Mouse (Mus musculus) olfactory bulb, adult 2 months (tissue): ENCODE results near the gene Actl6b. TPM values are rescaled to one million over a fixed set of nuclear protein-coding genes. Genes with fewer than 3 reads are reported as not detected.

Source experiments
- H3K27ac ChIP-seq: fragments of 200-500 bp; 2 replicates; pipeline ENCODE4 v1.5.1; 2012; ENCODE audit warnings: low read depth, low read length; ENCODE audit not compliant: insufficient read depth
- H3K4me1 ChIP-seq: fragments of 200-500 bp; 2 replicates; pipeline ENCODE4 v1.6.1; 2012; ENCODE audit warnings: low read length; ENCODE audit not compliant: control insufficient read depth, insufficient read depth
- H3K4me3 ChIP-seq: fragments of 200-500 bp; 2 replicates; pipeline ENCODE4 v1.5.1; 2012; ENCODE audit warnings: mild to moderate bottlenecking, low read depth, low read length, moderate library complexity; ENCODE audit not compliant: insufficient read depth
- CTCF ChIP-seq: fragments of 200-500 bp; IDR thresholded peaks from 2 replicates; pipeline ENCODE4 v1.5.1; 2012; ENCODE audit warnings: low read depth, mild to moderate bottlenecking, low read length, moderate library complexity; ENCODE audit not compliant: insufficient read depth
- POLR2A ChIP-seq: fragments of 200-500 bp; IDR thresholded peaks from 2 replicates; pipeline ENCODE4 v1.6.1; 2012; ENCODE audit warnings: mild to moderate bottlenecking, low read depth, low read length, moderate library complexity; ENCODE audit not compliant: insufficient read depth
- WGBS: fragments of 180-500 bp; shearing (Covaris S2); methylation state at CpG from one replicate; pipeline ENCODE4 v1.1.7; 2018; 5-methylcytosine and 5-hydroxymethylcytosine counted together
- polyA plus RNA-seq: library from polyadenylated mRNA; stranded (reverse); fragments of >200 nt; gene quantifications from 2 replicates; pipeline ENCODE4 v1.2.4, GENCODE M21; 2012; ENCODE audit warnings: low replicate concordance; ENCODE audit not compliant: missing spikeins, insufficient read depth, insufficient read length

Actl6b gene
- polyA plus RNA-seq, 1 experiment: not detected

DNA sequence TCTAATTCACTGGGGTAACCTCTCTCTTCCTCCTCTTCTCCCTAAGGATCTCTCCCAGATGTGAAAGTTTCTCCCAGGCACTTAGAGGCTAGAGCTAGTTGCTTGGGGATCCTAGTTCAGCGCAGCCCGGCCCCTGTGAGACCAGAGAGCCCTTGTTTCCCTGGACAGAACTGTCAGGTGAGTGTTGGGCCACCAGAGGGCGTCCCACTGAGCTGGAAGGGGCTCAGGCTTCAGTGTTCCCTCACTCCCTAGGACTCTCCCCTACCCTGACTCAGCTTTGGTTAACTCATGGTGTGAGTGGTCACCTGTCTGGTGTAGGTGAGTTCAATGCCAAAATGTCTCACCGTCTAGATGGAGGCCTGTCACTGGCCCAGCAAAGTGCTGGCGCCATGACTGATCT lies 34.9 kb upstream of the Actl6b start, which contains the start of gene Gigyf1:
Gene Gigyf1 (plus strand): TSS at position 113 of the 400 bp plus-strand sequence.
- Histone ChIP-seq H3K4me3 (no peak within 1 kb of the TSS), H3K4me1 (peaks cover 38% of the 10 kb centered on the region), H3K27ac (no peak within 1 kb of the TSS)
- 75% methylated on average over 5 of the region's 5 CpGs for WGBS
- TF ChIP-seq CTCF: peak; percentile 26; the same call in 1 of the 2 replicates
- TF ChIP-seq POLR2A: no peak

DNA sequence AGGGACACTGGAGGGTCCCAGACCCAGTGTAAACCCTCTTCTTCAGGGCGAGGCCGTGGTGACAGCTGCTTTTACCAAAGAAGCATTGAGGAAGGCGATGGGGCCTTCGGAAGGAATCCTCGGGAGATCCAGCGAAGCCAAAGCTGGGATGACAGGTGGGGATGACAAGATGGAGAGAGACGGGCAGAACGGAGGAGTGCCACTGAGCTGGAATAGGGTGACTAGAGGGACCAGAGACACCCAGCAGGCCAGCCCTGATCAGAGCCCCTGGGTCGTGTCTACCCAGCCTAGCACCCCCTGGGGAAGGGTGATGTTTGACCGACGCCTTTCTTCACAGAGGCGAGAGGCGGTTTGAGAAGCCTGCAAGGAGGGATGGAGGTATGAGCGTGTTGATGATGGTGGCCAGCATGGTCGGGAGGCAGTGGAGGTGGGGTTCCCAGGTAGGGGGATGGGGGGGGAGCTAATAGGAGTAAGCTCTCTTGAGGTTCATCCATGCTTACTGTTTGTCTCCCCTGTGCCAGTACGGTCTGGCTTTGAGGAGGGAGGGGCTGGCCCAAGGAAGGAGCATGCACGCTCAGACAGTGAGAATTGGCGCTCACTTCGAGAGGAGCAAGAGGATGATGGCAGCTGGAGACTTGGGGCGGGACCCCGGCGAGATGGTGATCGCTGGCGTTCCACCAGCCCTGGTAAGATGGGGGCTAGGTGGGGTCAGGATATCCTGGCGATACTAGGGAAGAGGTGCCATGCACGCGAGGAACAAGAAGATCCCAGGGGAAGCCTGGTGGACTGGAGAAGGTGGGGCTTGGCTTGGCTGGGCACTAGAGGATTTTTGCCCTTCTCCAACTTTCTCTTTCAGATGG lies 33.4 kb upstream of the Actl6b start:
- Histone ChIP-seq H3K4me1 (peaks cover 38% of the 10 kb centered on the region), H3K27ac (no peak overlapping the region), H3K4me3 (no peak overlapping the region)
- TF ChIP-seq POLR2A (no peak), CTCF (no peak)
- WGBS: 89% methylated on average over 27 of the region's 27 CpGs

DNA sequence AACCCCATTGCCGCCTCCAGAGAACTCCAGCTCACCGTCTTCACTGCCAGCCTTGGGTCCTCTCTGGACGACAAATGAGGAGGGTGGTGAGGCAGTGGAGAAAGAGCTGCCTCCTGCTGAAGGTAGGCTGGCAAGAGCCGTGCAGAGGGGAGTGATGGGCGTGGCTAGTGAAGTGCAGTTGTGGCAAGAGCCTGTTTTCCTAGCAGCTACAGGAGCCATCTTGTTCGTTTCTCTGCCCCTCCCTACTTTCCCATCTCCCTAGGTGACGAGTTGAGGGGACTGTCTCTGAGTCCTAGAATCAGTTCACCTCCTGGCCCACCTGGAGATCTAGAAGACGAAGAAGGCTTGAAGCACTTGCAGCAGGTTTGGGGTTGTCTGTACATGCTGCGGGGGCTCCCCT lies 31.5 kb upstream of the Actl6b start:
- TF ChIP-seq CTCF: no peak
- no peak for TF ChIP-seq POLR2A
- Histone ChIP-seq H3K4me3 (no peak overlapping the region), H3K4me1 (peaks cover 50% of the 10 kb centered on the region), H3K27ac (no peak overlapping the region)
- 66% methylated on average over 9 of the region's 9 CpGs for WGBS

DNA sequence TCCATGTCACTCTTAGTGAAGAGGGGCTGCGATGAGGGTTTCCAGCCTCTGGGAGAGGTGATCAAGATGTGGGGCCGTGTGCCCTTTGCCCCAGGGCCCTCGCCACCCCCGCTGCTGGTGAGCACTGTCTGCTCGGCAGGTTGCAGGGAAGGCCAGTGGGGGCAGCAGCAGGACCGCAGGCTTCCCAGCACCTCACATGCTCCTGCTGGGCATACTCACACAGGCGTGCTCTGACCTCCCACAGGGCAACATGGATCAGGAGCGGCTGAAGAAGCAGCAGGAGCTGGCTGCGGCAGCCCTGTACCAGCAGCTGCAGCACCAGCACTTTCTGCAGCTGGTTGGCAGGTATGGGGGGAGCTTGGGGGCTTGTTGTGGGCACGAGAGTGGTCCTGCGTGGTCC lies 30.6 kb upstream of the Actl6b start:
- Histone ChIP-seq H3K27ac (no peak overlapping the region), H3K4me3 (no peak overlapping the region), H3K4me1 (peaks cover 54% of the 10 kb centered on the region)
- TF ChIP-seq CTCF: no peak
- no peak for TF ChIP-seq POLR2A
- 61% methylated on average over 11 of the region's 11 CpGs for WGBS

DNA sequence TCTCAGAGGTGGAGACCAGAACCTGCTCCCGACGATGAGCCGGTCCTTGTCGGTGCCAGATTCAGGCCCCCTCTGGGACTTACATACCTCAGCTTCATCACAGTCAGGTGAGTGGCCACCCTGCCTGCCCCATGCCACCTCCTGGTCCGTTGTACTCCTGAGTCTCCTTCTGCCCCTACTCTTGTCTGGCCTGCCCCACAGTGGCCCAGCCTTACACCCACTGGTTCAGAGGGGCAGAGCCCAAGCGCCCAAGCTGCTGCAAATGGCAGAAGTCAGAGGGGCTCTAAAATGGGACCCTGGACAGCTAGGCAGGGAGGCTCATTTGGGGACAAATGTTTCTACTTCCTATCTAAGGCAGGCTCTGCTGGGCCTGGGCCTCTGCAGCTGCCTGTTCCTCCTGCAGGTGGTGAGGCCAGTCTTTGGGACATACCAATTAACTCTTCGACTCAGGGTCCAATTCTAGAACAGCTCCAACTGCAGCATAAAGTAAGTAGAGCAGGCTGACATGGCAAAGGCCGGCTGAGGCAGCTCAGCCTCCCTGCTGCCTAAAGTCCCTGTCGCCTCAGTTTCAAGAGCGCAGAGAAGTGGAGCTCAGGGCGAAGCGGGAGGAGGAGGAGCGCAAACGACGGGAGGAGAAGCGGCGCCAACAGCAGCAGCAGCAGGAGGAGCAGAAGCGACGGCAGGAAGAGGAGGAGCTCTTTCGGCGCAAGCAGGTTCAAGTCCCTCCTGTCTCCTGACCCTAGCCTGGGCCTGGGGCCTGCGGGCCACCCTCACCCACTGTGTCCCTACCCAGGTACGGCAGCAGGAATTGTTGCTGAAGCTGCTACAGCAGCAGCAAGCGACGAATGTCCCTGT lies 29.7 kb upstream of the Actl6b start:
- WGBS: 56% methylated on average over 25 of the region's 25 CpGs
- Histone ChIP-seq H3K4me3 (no peak overlapping the region), H3K27ac (peak overlapping the region; percentile 81; the same call in 1 of the 2 replicates), H3K4me1 (peaks cover 57% of the 10 kb centered on the region)
- TF ChIP-seq CTCF (no peak), POLR2A (no peak)

DNA sequence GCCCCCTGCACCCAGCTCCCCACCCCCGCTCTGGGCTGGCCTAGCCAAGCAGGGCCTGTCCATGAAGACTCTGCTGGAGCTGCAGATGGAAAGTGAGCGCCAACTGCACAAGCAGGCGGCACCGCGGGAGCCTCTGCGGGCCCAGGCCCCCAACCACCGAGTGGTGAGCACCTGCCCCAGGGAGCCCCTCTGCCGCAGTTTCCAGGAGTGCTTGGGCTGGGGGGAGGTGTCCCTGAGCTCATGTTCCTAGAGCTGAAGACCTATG lies 29.1 kb upstream of the Actl6b start:
- 67% methylated on average over 8 of the region's 8 CpGs for WGBS

DNA sequence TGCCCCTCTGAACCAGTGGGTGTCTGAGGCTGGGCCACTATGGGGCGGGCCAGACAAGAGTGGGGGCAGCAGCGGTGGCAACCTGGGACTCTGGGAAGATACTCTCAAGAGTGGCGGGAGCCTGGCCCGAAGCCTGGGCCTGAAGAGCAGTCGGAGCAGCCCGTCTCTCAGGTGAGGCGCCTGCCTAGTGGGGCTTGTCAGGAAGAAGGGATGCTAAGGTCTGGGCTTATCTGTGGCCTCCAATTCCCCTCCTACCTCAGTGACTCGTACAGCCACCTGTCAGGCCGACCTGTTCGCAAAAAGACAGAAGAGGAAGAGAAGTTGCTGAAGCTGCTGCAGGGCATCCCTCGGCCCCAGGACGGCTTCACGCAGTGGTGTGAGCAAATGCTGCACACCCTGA lies 28.6 kb upstream of the Actl6b start:
- 88% methylated on average over 13 of the region's 13 CpGs for WGBS
- H3K27ac ChIP-seq: no peak overlapping the region
- H3K4me1 ChIP-seq: peaks cover 67% of the 10 kb centered on the region
- H3K4me3 ChIP-seq: no peak overlapping the region
- TF ChIP-seq CTCF: no peak
- no peak for TF ChIP-seq POLR2A

More for the DNA sequence above, 29.1 kb upstream of the Actl6b start:
- Histone ChIP-seq H3K4me3 (no peak overlapping the region), H3K4me1 (peaks cover 63% of the 10 kb centered on the region), H3K27ac (peak overlapping the region; percentile 81; the same call in 1 of the 2 replicates)
- no peak for TF ChIP-seq POLR2A
- TF ChIP-seq CTCF: no peak

DNA sequence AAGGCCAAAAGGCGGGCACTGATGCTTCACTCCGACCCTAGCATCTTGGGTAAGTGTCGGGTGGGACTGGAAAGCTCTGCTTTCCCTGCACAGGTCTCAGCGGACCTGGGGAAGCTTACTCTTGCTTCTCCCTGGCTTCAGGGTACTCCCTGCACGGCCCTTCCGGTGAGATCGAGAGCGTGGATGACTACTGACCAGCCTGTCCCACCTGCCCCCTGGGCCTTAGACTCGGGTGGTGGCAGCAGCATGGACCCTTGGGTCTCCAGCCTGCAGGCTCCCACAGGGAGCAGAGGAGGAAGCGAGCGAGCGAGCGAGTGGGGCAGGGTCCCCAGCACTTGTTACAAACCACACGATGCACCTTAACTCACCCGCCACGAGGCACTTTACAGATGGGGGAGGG lies 27.8 kb upstream of the Actl6b start:
- no peak overlapping the region for H3K27ac ChIP-seq
- no peak overlapping the region for H3K4me3 ChIP-seq
- H3K4me1 ChIP-seq: peaks cover 74% of the 10 kb centered on the region
- 69% methylated on average over 16 of the region's 16 CpGs for WGBS
- TF ChIP-seq CTCF: no peak
- TF ChIP-seq POLR2A: no peak

DNA sequence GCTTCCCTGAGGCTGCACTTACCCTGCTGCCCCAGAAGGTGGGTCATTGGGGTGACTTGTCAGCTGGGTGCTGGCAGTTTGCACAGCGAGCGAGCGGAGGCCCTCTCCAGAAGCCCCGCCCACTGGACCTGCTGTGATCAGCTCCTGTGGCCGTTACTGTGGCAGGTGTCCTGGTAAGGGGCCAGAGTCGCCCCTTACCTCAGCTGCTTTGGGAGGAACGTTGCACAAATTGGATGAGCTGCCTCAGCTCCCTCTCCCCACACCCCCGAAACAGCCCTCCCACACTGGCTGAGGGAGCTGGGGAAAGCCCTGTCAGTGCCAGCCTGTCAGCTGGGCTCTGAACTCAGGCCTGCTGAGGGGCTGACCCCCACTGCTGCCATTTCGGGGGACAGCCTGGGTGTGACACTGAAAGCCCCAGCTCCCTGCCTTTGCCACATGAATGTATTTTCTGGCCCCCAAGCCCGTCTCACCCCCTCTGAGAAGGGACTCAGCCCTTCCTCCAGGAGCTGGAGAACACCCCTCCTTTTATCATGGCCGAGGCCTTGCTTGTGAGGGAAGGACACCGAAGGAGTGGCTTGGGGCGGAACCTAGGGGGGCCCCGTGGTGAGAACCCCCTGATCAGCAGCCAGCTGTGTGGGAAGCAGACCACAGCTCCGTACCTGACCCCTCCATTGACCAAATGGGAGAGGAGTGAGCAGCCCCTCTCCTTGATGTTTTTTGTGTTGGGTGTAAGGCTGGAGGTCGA lies 27.0 kb upstream of the Actl6b start:
- peak overlapping the region; percentile 70 for H3K27ac ChIP-seq
- peaks cover 74% of the 10 kb centered on the region for H3K4me1 ChIP-seq
- WGBS: 19% methylated on average over 16 of the region's 16 CpGs
- no peak overlapping the region for H3K4me3 ChIP-seq
- TF ChIP-seq POLR2A: no peak
- TF ChIP-seq CTCF: no peak
